In the genomic region with DNA sequence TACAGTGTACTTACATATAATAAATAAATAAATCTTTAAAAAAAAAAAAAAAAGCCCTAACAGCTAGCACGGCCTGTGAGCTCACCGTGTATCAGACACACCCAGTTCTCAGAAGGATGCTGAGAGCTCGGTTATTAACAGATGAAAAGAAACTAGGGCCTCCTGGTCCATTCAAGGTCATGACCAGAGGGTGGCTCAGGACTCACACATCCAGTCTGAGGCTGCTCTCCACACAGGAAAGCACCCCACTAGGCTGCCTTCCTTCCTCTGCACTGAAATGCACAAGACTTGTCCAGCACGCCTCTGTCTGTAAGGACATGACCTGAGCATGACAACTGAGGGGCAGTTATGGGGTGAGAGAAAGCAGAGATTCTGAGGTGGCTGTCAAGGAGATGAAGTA, we compare ENCODE assay signal across 13 mouse cellular contexts. TPM values are rescaled to one million over a fixed set of nuclear protein-coding genes. Genes with fewer than 3 reads are reported as not detected.
DNase-seq lines count a peak whose midpoint lies in the region; ATAC-seq and TF ChIP-seq lines count a peak whose summit lies in the region.
"Had no signal": no experiment of that assay in that cellular context is flagged by ENCODE, and none has a peak within 500 bp of the region (broad histone marks: within the 10 kb centered on the region; RNA-seq: fewer than 3 reads in every experiment).

No protein-coding gene starts in this region.

- intact Hi-C loops in heart, adult 2 months (cut with DNase I) = no loop called here

- ATAC-seq in kidney, postnatal 0 days (replicated peaks; ENCODE audit: low FRiP score, low read depth) = no peak
- ATAC-seq: midbrain, embryonic 13.5 days had no signal

- H3K9me3 ChIP-seq in kidney, postnatal 0 days (replicated peaks; ENCODE audit: low read length) = no peaks in the 10 kb centered on the region
- H3K9me3 ChIP-seq: hindbrain, embryonic 15.5 days; midbrain, embryonic 13.5 days had no signal

- H3K27me3 ChIP-seq in heart, adult 2 months (ENCODE audit: control insufficient read depth, insufficient read depth, low read length) = no peaks in the 10 kb centered on the region
- no peaks in the 10 kb centered on the region for H3K27me3 ChIP-seq in kidney, postnatal 0 days (ENCODE audit: insufficient read depth, low read length)
- H3K27me3 ChIP-seq: hindbrain, embryonic 15.5 days; midbrain, embryonic 13.5 days had no signal

- H3K36me3 ChIP-seq in heart, adult 2 months (ENCODE audit: control insufficient read depth, insufficient read depth, low read length) = no peaks in the 10 kb centered on the region
- H3K36me3 ChIP-seq in kidney, postnatal 0 days (ENCODE audit: insufficient read depth, low read length) = no peaks in the 10 kb centered on the region
- H3K36me3 ChIP-seq: hindbrain, embryonic 15.5 days; midbrain, embryonic 13.5 days had no signal

- peaks cover 43% of the 10 kb centered on the region for H3K4me1 ChIP-seq in heart, adult 2 months (ENCODE audit: control insufficient read depth, insufficient read depth, low read length)
- H3K4me1 ChIP-seq in kidney, postnatal 0 days (replicated peaks; ENCODE audit: insufficient read depth, low read length) = peaks cover 74% of the 10 kb centered on the region

- no peak for DNase-seq in heart, adult 2 months
- DNase-seq in heart, postnatal 4 days = no peak
- no peak for DNase-seq in kidney, postnatal 0 days (ENCODE audit: low spot score)
- DNase-seq in kidney, adult 8-10 months = no peak
- peak; percentile 41 for DNase-seq in 416B (ENCODE audit: low read depth)
- DNase-seq in ZHBTc4 (ENCODE audit: low read depth, low spot score) = peak; percentile 67
- no peak for DNase-seq in frontal cortex, postnatal 36 days (ENCODE audit: low spot score in 2 of 2)
- DNase-seq: cerebellum, adult 2 months; lung, embryonic 14.5 days; thymus, postnatal 4 days had no signal

- H3K4me3 ChIP-seq in heart, adult 2 months = no peak overlapping the region
- no peak overlapping the region for H3K4me3 ChIP-seq in kidney, postnatal 0 days (replicated peaks; ENCODE audit: low read depth, low read length)
- H3K4me3 ChIP-seq: erythroblast, embryonic 14.5 days; hindbrain, embryonic 15.5 days; midbrain, embryonic 13.5 days had no signal

- no peak for TF ChIP-seq POLR2A in heart, adult 2 months (IDR thresholded peaks at IDR 0.05; ENCODE audit: insufficient read depth, low read depth, low read length)

- no peaks in the 10 kb centered on the region; the same call in none of the 2 replicates for H3K79me2 ChIP-seq in heart, adult 2 months (replicated peaks; ENCODE audit: control insufficient read depth, insufficient read depth, low read length)

- H3K4me2 ChIP-seq in kidney, postnatal 0 days (ENCODE audit: low read length) = no peak overlapping the region
- H3K4me2 ChIP-seq: hindbrain, embryonic 15.5 days; lung, embryonic 14.5 days; midbrain, embryonic 13.5 days had no signal

- 38% methylated on average over 4 of the region's 4 CpGs for WGBS in heart, adult 2 months
- WGBS in kidney, postnatal 0 days = 39% methylated on average over 4 of the region's 4 CpGs

- 0 out of 2 replicates have a peak, but pooled peaks have one; percentile 30 for TF ChIP-seq EP300 in heart, adult 2 months (IDR thresholded peaks at IDR 0.05; ENCODE audit: insufficient read depth, low read depth, low read length)

- peak; percentile 18; the same call in 1 of the 2 replicates for TF ChIP-seq CTCF in heart, adult 2 months (IDR thresholded peaks at IDR 0.05)
- TF ChIP-seq CTCF in kidney, postnatal 0 days (IDR thresholded peaks at IDR 0.05; ENCODE audit: low read depth) = no peak

- peak overlapping the region; percentile 64 for H3K27ac ChIP-seq in heart, adult 2 months
- 0 out of 2 replicates have a peak overlapping the region, but pooled peaks have one; percentile 42 for H3K27ac ChIP-seq in kidney, postnatal 0 days
- H3K27ac ChIP-seq: hindbrain, embryonic 15.5 days; midbrain, embryonic 13.5 days had no signal

- no peak overlapping the region for H3K9ac ChIP-seq in heart, adult 2 months (ENCODE audit: low read depth, low read length)
- H3K9ac ChIP-seq in kidney, postnatal 0 days (ENCODE audit: low read depth, low read length) = no peak overlapping the region
- H3K9ac ChIP-seq: hindbrain, embryonic 15.5 days; lung, embryonic 14.5 days; midbrain, embryonic 13.5 days had no signal

RNA-seq across cellular contexts. Expression of gene Smad6, which starts 50.3 kb away (rescaled TPM):
- total RNA-seq in heart, adult 2 months (2021) = 10 to 100 TPM; 11.0 to 15.1 TPM
- 9.6 and 14.7 TPM in 2 replicates for polyA plus RNA-seq in heart, adult 2 months (2012; rRNA removed)
- 10 to 100 TPM; 18.5 to 20.1 TPM for total RNA-seq in heart, postnatal 4 days (2021)
- 7.2 and 10.6 TPM in 2 replicates for polyA plus RNA-seq in kidney, postnatal 0 days (2015; fragmentation: Nextera tagmentation; extraction: Ambion mirVana)

Comparison
In these comparisons a context has a peak if more than half of its experiments do, and no peak if none do; other contexts are left out.
1. DNase-seq: peak in 416B (single experiment) and ZHBTc4 (single experiment); none in heart, adult 2 months (0 of 2), heart, postnatal 4 days (single experiment), kidney, postnatal 0 days (single experiment), kidney, adult 8-10 months (0 of 2) and frontal cortex, postnatal 36 days (0 of 2).